Mouse (Mus musculus) A20 (cell line): ENCODE results near the gene Tmed6.
"Not testable (repeated sequence)": the region's sequence is repeated elsewhere in the genome, so short reads cannot be mapped to it uniquely, and the experiment has no call there.

ENCODE experiments used
- DNase-seq: peaks from one replicate; pipeline ENCODE4 v3.0.0-alpha.2; 2011; ENCODE audit warnings: low read depth, low spot score

The Tmed6 gene

GRCm38 (mm10) chr8:107065511-107066496 lies at the start of gene Tmed6:
Tmed6 (minus strand) TSS chr8:107065644.
- peak; percentile 91 for DNase-seq

- DNase-seq: no peak
Measured at GRCm38 (mm10) chr8:107115008-107115320, 49.5 kb upstream of the Tmed6 start.

GRCm38 (mm10) chr8:107114150-107115007 lies 48.9 kb upstream of the Tmed6 start:
- DNase-seq: no peak

- DNase-seq: no peak
Measured at GRCm38 (mm10) chr8:107113209-107113608, 47.8 kb upstream of the Tmed6 start.

GRCm38 (mm10) chr8:107111340-107112105 lies 46.1 kb upstream of the Tmed6 start:
- no peak for DNase-seq

- DNase-seq: no peak
Measured at GRCm38 (mm10) chr8:107110629-107111330, 45.3 kb upstream of the Tmed6 start.

- DNase-seq: peak; percentile 41
Measured at GRCm38 (mm10) chr8:107109816-107110435, 44.5 kb upstream of the Tmed6 start.

- no peak for DNase-seq
Measured at GRCm38 (mm10) chr8:107108978-107109720, 43.7 kb upstream of the Tmed6 start.

GRCm38 (mm10) chr8:107108089-107108488 lies 42.6 kb upstream of the Tmed6 start:
- DNase-seq: not testable (repeated sequence)

- peak; percentile 62 for DNase-seq
Measured at GRCm38 (mm10) chr8:107104547-107104946, 39.1 kb upstream of the Tmed6 start.

- no peak for DNase-seq
Measured at GRCm38 (mm10) chr8:107100635-107101034, 35.2 kb upstream of the Tmed6 start.

- DNase-seq: peak; percentile 96
Measured at GRCm38 (mm10) chr8:107096366-107097036, 31.1 kb upstream of the Tmed6 start, which contains the start of gene Terf2. Terf2 (minus strand) TSS chr8:107096547.

GRCm38 (mm10) chr8:107095717-107096365 lies 30.4 kb upstream of the Tmed6 start:
- DNase-seq: peak; percentile 71

GRCm38 (mm10) chr8:107090531-107090930 lies 25.1 kb upstream of the Tmed6 start:
- DNase-seq: no peak

GRCm38 (mm10) chr8:107088526-107089063 lies 23.2 kb upstream of the Tmed6 start:
- no peak for DNase-seq

- no peak for DNase-seq
Measured at GRCm38 (mm10) chr8:107086018-107086417, 20.6 kb upstream of the Tmed6 start.

GRCm38 (mm10) chr8:107085358-107085757 lies 19.9 kb upstream of the Tmed6 start:
- peak; percentile 39 for DNase-seq

GRCm38 (mm10) chr8:107076239-107076888 lies 10.9 kb upstream of the Tmed6 start:
- DNase-seq: no peak
